Mouse (Mus musculus): Measurements from ENCODE around the gene Cckbr. TPM values are rescaled to one million over a fixed set of nuclear protein-coding genes. Genes with fewer than 3 reads are reported as not detected.

The Cckbr gene
- polyA plus RNA-seq, 1 experiment, result 72.2 TPM

GRCm38 (mm10) chr7:105485029-105485428 is 59.5 kb downstream of the Cckbr start:
- no peak for DNase-seq (ENCODE audit: extremely low spot score in 1 of 2, low spot score in 1 of 2)

- DNase-seq (ENCODE audit: extremely low spot score in 1 of 2, low spot score in 1 of 2), result peak; percentile 83 to 93
Measured at GRCm38 (mm10) chr7:105487104-105487876, 61.8 kb downstream of the Cckbr start.

- no peak for DNase-seq (ENCODE audit: extremely low spot score in 1 of 2, low spot score in 1 of 2)
Measured at GRCm38 (mm10) chr7:105497881-105498280, 72.3 kb downstream of the Cckbr start.

- DNase-seq (ENCODE audit: extremely low spot score in 1 of 2, low spot score in 1 of 2), result no peak
Measured at GRCm38 (mm10) chr7:105498854-105499492, 73.4 kb downstream of the Cckbr start.

GRCm38 (mm10) chr7:105499676-105500075 is 74.1 kb downstream of the Cckbr start:
- no peak for DNase-seq (ENCODE audit: extremely low spot score in 1 of 2, low spot score in 1 of 2)

GRCm38 (mm10) chr7:105501984-105502383 is 76.5 kb downstream of the Cckbr start:
- no peak for DNase-seq (ENCODE audit: extremely low spot score in 1 of 2, low spot score in 1 of 2)

- no peak for DNase-seq (ENCODE audit: extremely low spot score in 1 of 2, low spot score in 1 of 2)
Measured at GRCm38 (mm10) chr7:105507257-105507656, 81.7 kb downstream of the Cckbr start.

- peak in 1 of 2 experiments; percentile 59 for DNase-seq (ENCODE audit: extremely low spot score in 1 of 2, low spot score in 1 of 2)
Measured at GRCm38 (mm10) chr7:105510143-105510542, 84.6 kb downstream of the Cckbr start.

- no peak for DNase-seq (ENCODE audit: extremely low spot score in 1 of 2, low spot score in 1 of 2)
Measured at GRCm38 (mm10) chr7:105513845-105514291, 88.3 kb downstream of the Cckbr start.

GRCm38 (mm10) chr7:105514561-105514960 is 89.0 kb downstream of the Cckbr start:
- no peak for DNase-seq (ENCODE audit: extremely low spot score in 1 of 2, low spot score in 1 of 2)

GRCm38 (mm10) chr7:105515178-105515577 is 89.6 kb downstream of the Cckbr start:
- DNase-seq (ENCODE audit: extremely low spot score in 1 of 2, low spot score in 1 of 2), result peak in 1 of 2 experiments; percentile 82

GRCm38 (mm10) chr7:105516669-105517360 is 91.3 kb downstream of the Cckbr start:
- DNase-seq (ENCODE audit: extremely low spot score in 1 of 2, low spot score in 1 of 2), result no peak

- peak; percentile 93 to 95 for DNase-seq (ENCODE audit: extremely low spot score in 1 of 2, low spot score in 1 of 2)
Measured at GRCm38 (mm10) chr7:105519336-105519735, 93.8 kb downstream of the Cckbr start.

GRCm38 (mm10) chr7:105519771-105520170 is 94.2 kb downstream of the Cckbr start:
- DNase-seq (ENCODE audit: extremely low spot score in 1 of 2, low spot score in 1 of 2), result peak in 1 of 2 experiments; percentile 67

- no peak for DNase-seq (ENCODE audit: extremely low spot score in 1 of 2, low spot score in 1 of 2)
Measured at GRCm38 (mm10) chr7:105520201-105520600, 94.7 kb downstream of the Cckbr start.

Other genes with a start within 250 kb of the Cckbr start
- 0.06 TPM in 1 of 2 replicates, not detected in the other for gene Olfr685, start 239.7 kb upstream of the Cckbr start, polyA plus RNA-seq (2012; rRNA removed)
- 0.04 TPM in 1 of 2 replicates, not detected in the other for gene Olfr686, start 218.2 kb upstream of the Cckbr start, polyA plus RNA-seq (2012; rRNA removed)
- gene Olfr688, start 137.6 kb upstream of the Cckbr start, polyA plus RNA-seq (2012; rRNA removed), result not detected in 2 replicates
- gene Olfr689, start 114.6 kb upstream of the Cckbr start, polyA plus RNA-seq (2012; rRNA removed), result not detected in 2 replicates
- 0.30 and 1.3 TPM in 2 replicates for gene Olfr690, start 91.6 kb upstream of the Cckbr start, polyA plus RNA-seq (2012; rRNA removed)
- 0.44 and 1.2 TPM in 2 replicates for gene Olfr691, start 83.5 kb upstream of the Cckbr start, polyA plus RNA-seq (2012; rRNA removed)
- gene Olfr692, start 57.5 kb upstream of the Cckbr start, polyA plus RNA-seq (2012; rRNA removed), result not detected in 2 replicates
- 0.08 TPM in 1 of 2 replicates, not detected in the other for gene Gm5901, start 50.7 kb upstream of the Cckbr start, polyA plus RNA-seq (2012; rRNA removed)
- gene Fam160a2, start 25.7 kb upstream of the Cckbr start, polyA plus RNA-seq (2012; rRNA removed), result 41.3 and 45.9 TPM in 2 replicates
- 1.5 and 1.8 TPM in 2 replicates for gene Cnga4, start 21.2 kb upstream of the Cckbr start, polyA plus RNA-seq (2012; rRNA removed)
- gene Cavin3, start 56.6 kb downstream of the Cckbr start, polyA plus RNA-seq (2012; rRNA removed), result 30.1 and 30.8 TPM in 2 replicates
- gene Smpd1, start 128.6 kb downstream of the Cckbr start, polyA plus RNA-seq (2012; rRNA removed), result 79.1 and 84.3 TPM in 2 replicates
- gene Apbb1, start 155.9 kb downstream of the Cckbr start, polyA plus RNA-seq (2012; rRNA removed), result 480 and 492 TPM in 2 replicates
- gene Hpx, start 174.4 kb downstream of the Cckbr start, polyA plus RNA-seq (2012; rRNA removed), result 0.40 and 0.90 TPM in 2 replicates
- 137 and 154 TPM in 2 replicates for gene Trim3, start 207.8 kb downstream of the Cckbr start, polyA plus RNA-seq (2012; rRNA removed)
- 108 and 129 TPM in 2 replicates for gene Timm10b, start 214.3 kb downstream of the Cckbr start, polyA plus RNA-seq (2012; rRNA removed)
- 107 and 127 TPM in 2 replicates for gene Arfip2, start 214.7 kb downstream of the Cckbr start, polyA plus RNA-seq (2012; rRNA removed)
- 50.7 and 53.2 TPM in 2 replicates for gene Gm45799, start 214.8 kb downstream of the Cckbr start, polyA plus RNA-seq (2012; rRNA removed)
- gene Dnhd1, start 225.1 kb downstream of the Cckbr start, polyA plus RNA-seq (2012; rRNA removed), result 6.9 and 11.5 TPM in 2 replicates

Data from frontal cortex, adult 2 months (tissue).